In the genomic region with DNA sequence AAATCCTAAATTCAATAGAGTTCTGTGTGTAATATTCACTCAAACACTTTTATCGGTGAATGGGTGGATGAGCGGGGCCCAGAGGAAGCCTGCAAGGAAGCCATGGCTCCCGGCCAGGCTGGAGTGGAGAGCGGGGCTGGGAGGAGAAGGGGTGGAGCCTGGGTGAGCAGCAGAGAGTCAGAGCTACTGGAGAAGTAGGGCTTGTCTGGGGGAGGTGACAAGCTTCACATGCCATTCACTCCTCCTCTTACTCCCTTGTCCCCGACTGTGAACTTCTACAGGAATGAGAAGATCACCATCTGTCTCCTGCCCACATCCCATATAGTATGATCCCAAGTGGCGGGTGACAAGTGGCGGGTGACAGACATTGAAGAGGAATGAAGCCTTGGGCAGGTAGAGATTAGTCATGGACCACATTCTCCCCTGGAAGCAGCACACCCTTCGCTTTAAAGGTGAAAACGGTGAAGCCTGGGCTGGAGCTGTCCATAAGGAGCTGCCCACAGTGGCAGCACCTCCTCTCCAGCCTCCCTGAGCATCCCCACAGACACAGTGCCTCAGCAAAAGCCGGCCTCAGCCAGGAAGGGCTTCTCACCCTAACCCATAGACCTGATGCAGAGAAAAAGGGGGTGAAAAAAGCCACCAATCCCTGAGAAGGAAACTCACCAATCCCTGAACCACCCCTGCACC, we compare ENCODE assay signal across 9 mouse cellular contexts.
A peak's percentile ranks its signal among the peaks of the same experiment; 100 is the strongest.
DNase-seq lines count a peak whose midpoint lies in the region; TF ChIP-seq lines count a peak whose summit lies in the region.
"Had no signal": no experiment of that assay in that cellular context is flagged by ENCODE, and none has a peak within 500 bp of the region (broad histone marks: within the 10 kb centered on the region; RNA-seq: fewer than 3 reads in every experiment).

No protein-coding gene starts in this region.

- no peaks in the 10 kb centered on the region for H3K4me1 ChIP-seq in thymus, adult 2 months (replicated peaks; ENCODE audit: control insufficient read depth, insufficient read depth, low read length)
- H3K4me1 ChIP-seq: megakaryocyte, embryonic 14.5 days had no signal

- no peak overlapping the region for H3K27ac ChIP-seq in thymus, adult 2 months (ENCODE audit: control insufficient read depth, insufficient read depth, low read length)

- H3K36me3 ChIP-seq in thymus, adult 2 months (ENCODE audit: control insufficient read depth, insufficient read depth, low read length), result no peaks in the 10 kb centered on the region

- no peak for TF ChIP-seq CTCF in thymus, adult 2 months (IDR thresholded peaks at IDR 0.05; ENCODE audit: borderline replicate concordance, control insufficient read depth, extremely low read depth, insufficient read depth, low read length, poor library complexity)

- no peaks in the 10 kb centered on the region for H3K27me3 ChIP-seq in thymus, adult 2 months (ENCODE audit: control insufficient read depth, insufficient read depth, low read length)

- DNase-seq in ovary, adult 18-20 months (ENCODE audit: low spot score), result peak; percentile 49
- no peak for DNase-seq in ovary, postnatal 10 days (ENCODE audit: low spot score)
- DNase-seq in frontal cortex, adult 2 months (ENCODE audit: extremely low spot score in 1 of 2, low spot score in 1 of 2), result peak; percentile 44 to 80
- DNase-seq in heart, postnatal 25 days (ENCODE audit: low spot score), result peak; percentile 69
- peak; percentile 26 to 58 for DNase-seq in left cerebral cortex, adult 9 months (ENCODE audit: low spot score in 2 of 2)
- peak; percentile 65 to 76 for DNase-seq in right cerebral cortex, postnatal 10 days (ENCODE audit: low spot score in 2 of 2)
- DNase-seq in urinary bladder, postnatal 25 days (ENCODE audit: low spot score), result no peak
- no peak for DNase-seq in thymus, adult 2 months

- H3K4me3 ChIP-seq in thymus, adult 2 months (ENCODE audit: control insufficient read depth, insufficient read depth, low read length), result no peak overlapping the region
- H3K4me3 ChIP-seq: megakaryocyte, embryonic 14.5 days had no signal

- no peak for TF ChIP-seq POLR2A in thymus, adult 2 months (IDR thresholded peaks at IDR 0.05; ENCODE audit: control insufficient read depth, extremely low read depth, insufficient read depth, low read length, poor library complexity)

- intact Hi-C loops in heart, postnatal 25 days (cut with DNase I), result no loop called here

- WGBS in thymus, adult 2 months, result 68% methylated on average over 10 of the region's 10 CpGs

Comparison
In these comparisons a context has a peak if more than half of its experiments do, and no peak if none do; other contexts are left out.
1. DNase-seq: peak in ovary, adult 18-20 months (single experiment), frontal cortex, adult 2 months (2 of 2), heart, postnatal 25 days (single experiment), left cerebral cortex, adult 9 months (2 of 2) and right cerebral cortex, postnatal 10 days (2 of 2); none in ovary, postnatal 10 days (single experiment), urinary bladder, postnatal 25 days (single experiment) and thymus, adult 2 months (single experiment).